Mouse (Mus musculus) heart, postnatal 14 days (tissue): ENCODE data around the gene Ppp2r5a. TPM values are rescaled to one million over a fixed set of nuclear protein-coding genes. Genes with fewer than 3 reads are reported as not detected.
A peak's percentile ranks its signal among the peaks of the same experiment; 100 is the strongest.

ENCODE experiments used
- DNase-seq, 2 experiments: peaks; one replicate each; pipeline ENCODE4 v3.0.0; 2021 to 2022
- intact Hi-C: fragments of 180-260 bp; cut with DNase I; formaldehyde crosslinking; loops from one replicate; pipeline ENCODE4 v1.15.1; 2025
- total RNA-seq, 2 experiments: library from RNA; stranded (reverse); gene quantifications; 2 replicates each; pipeline ENCODE4 v1.2.3; 2021

Gene Ppp2r5a
- total RNA-seq, 2 experiments from 2014 or later: 116 to 118 TPM

GRCm38 (mm10) chr1:191419991-191420751, 17.1 kb upstream of the Ppp2r5a start:
- peak; percentile 61 to 81 for DNase-seq
- intact Hi-C loops: no loop called here

GRCm38 (mm10) chr1:191419421-191419820, 16.3 kb upstream of the Ppp2r5a start:
- DNase-seq: no peak

GRCm38 (mm10) chr1:191418936-191419335, 15.9 kb upstream of the Ppp2r5a start:
- no peak for DNase-seq
- intact Hi-C loops: no loop called here

More at GRCm38 (mm10) chr1:191419421-191419820, 16.3 kb upstream of the Ppp2r5a start:
- intact Hi-C loops: no loop called here

GRCm38 (mm10) chr1:191417111-191417510, 14.0 kb upstream of the Ppp2r5a start:
- intact Hi-C loops: no loop called here
- DNase-seq: no peak

- intact Hi-C loops: no loop called here
- no peak for DNase-seq
Observed at GRCm38 (mm10) chr1:191416611-191417010, 13.5 kb upstream of the Ppp2r5a start.

GRCm38 (mm10) chr1:191414432-191414831, 11.4 kb upstream of the Ppp2r5a start:
- DNase-seq: no peak
- intact Hi-C loops: no loop called here

GRCm38 (mm10) chr1:191413691-191414415, 10.8 kb upstream of the Ppp2r5a start:
- intact Hi-C loops: no loop called here
- no peak for DNase-seq

GRCm38 (mm10) chr1:191410294-191411036, 7.4 kb upstream of the Ppp2r5a start:
- intact Hi-C loops: no loop called here
- DNase-seq: no peak

- intact Hi-C loops: loop anchor here (10.0 kb wide), 1 partner anchor 408 kb away; no protein-coding TSS in a partner anchor
- no peak for DNase-seq
Observed at GRCm38 (mm10) chr1:191407246-191407645, 4.2 kb upstream of the Ppp2r5a start.

GRCm38 (mm10) chr1:191406516-191406915, 3.4 kb upstream of the Ppp2r5a start:
- intact Hi-C loops: loop anchor here (10.0 kb wide), 1 partner anchor 408 kb away; no protein-coding TSS in a partner anchor
- no peak for DNase-seq

GRCm38 (mm10) chr1:191404721-191405329, 1.8 kb upstream of the Ppp2r5a start:
- intact Hi-C loops: loop anchor here (10.0 kb wide), 1 partner anchor 410 kb away; no protein-coding TSS in a partner anchor
- no peak for DNase-seq

- DNase-seq: no peak
- intact Hi-C loops: loop anchor here (10.0 kb wide), 1 partner anchor 410 kb away; no protein-coding TSS in a partner anchor
Observed at GRCm38 (mm10) chr1:191404301-191404700, 1.2 kb upstream of the Ppp2r5a start.

GRCm38 (mm10) chr1:191402506-191402905, 566 bp downstream of the Ppp2r5a start:
- DNase-seq: no peak
- intact Hi-C loops: loop anchor here (10.0 kb wide), 1 partner anchor 412 kb away; no protein-coding TSS in a partner anchor

GRCm38 (mm10) chr1:191396897-191397849, 5.9 kb downstream of the Ppp2r5a start:
- intact Hi-C loops: loop anchor here (5.0 kb wide), 3 partner anchors 65 to 95 kb away; no protein-coding TSS in a partner anchor
- peak; percentile 99 to 100 for DNase-seq

GRCm38 (mm10) chr1:191396446-191396845, 6.6 kb downstream of the Ppp2r5a start:
- intact Hi-C loops: loop anchor here (5.0 kb wide), 3 partner anchors 66 to 96 kb away; no protein-coding TSS in a partner anchor
- DNase-seq: peak; percentile 72 to 82

GRCm38 (mm10) chr1:191395871-191396433, 7.1 kb downstream of the Ppp2r5a start:
- peak in 1 of 2 experiments; percentile 70 for DNase-seq
- intact Hi-C loops: loop anchor here (5.0 kb wide), 3 partner anchors 66 to 96 kb away; no protein-coding TSS in a partner anchor

- intact Hi-C loops: loop anchor here (5.0 kb wide), 3 partner anchors 67 to 97 kb away; no protein-coding TSS in a partner anchor
- DNase-seq: no peak
Observed at GRCm38 (mm10) chr1:191395200-191395599, 7.9 kb downstream of the Ppp2r5a start.

- intact Hi-C loops: loop anchor here (5.0 kb wide), 1 partner anchor 37 kb away; no protein-coding TSS in a partner anchor
- no peak for DNase-seq
Observed at GRCm38 (mm10) chr1:191394126-191394525, 8.9 kb downstream of the Ppp2r5a start.
